31 mouse cellular contexts compared by ENCODE assay signal in the genomic region with DNA sequence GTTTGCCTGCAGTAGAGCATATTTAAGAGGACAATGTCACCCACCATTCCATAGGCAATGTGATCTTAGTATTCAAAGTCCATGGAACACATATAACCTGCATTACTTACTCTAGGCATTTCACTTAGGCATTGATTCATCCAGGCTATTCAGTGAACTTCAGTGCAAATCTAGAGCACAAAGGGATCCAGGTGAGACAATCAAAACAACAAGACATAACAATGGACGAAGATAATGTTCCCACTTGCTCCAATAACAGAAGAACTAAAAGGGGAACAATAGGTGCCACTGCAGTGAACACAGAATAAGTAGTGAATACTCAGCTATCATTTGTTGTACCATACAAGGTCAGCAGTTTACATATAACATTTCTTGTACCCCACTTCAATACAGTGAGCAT.
"Had no signal": no experiment of that assay in that cellular context is flagged by ENCODE, and none has a peak within 500 bp of the region (broad histone marks: within the 10 kb centered on the region; RNA-seq: fewer than 3 reads in every experiment).

No protein-coding gene starts in this region.

- H3K36me3 ChIP-seq: limb, embryonic 10.5 days; limb, embryonic 12.5 days; limb, embryonic 13.5 days; limb, embryonic 15.5 days; liver, embryonic 12.5 days; liver, embryonic 13.5 days; liver, embryonic 15.5 days; lung, embryonic 15.5 days; midbrain, embryonic 10.5 days; midbrain, embryonic 12.5 days; midbrain, embryonic 13.5 days; midbrain, embryonic 15.5 days; neural tube, embryonic 12.5 days had no signal

- H3K4me3 ChIP-seq: limb, embryonic 10.5 days; limb, embryonic 12.5 days; limb, embryonic 13.5 days; limb, embryonic 15.5 days; liver, embryonic 12.5 days; liver, embryonic 13.5 days; liver, embryonic 15.5 days; lung, embryonic 15.5 days; megakaryocyte, embryonic 14.5 days; midbrain, embryonic 10.5 days; midbrain, embryonic 12.5 days; midbrain, embryonic 13.5 days; midbrain, embryonic 15.5 days; myocyte; neural tube, embryonic 12.5 days had no signal

- H3K27ac ChIP-seq: limb, embryonic 10.5 days; limb, embryonic 12.5 days; limb, embryonic 13.5 days; limb, embryonic 15.5 days; liver, embryonic 12.5 days; liver, embryonic 13.5 days; liver, embryonic 14.5 days; liver, embryonic 15.5 days; lung, embryonic 15.5 days; macrophage; midbrain, embryonic 10.5 days; midbrain, embryonic 12.5 days; midbrain, embryonic 13.5 days; midbrain, embryonic 15.5 days; neural tube, embryonic 12.5 days had no signal

- H3K4me1 ChIP-seq: limb, embryonic 10.5 days; limb, embryonic 12.5 days; limb, embryonic 13.5 days; limb, embryonic 15.5 days; liver, embryonic 12.5 days; liver, embryonic 13.5 days; liver, embryonic 15.5 days; lung, embryonic 15.5 days; megakaryocyte, embryonic 14.5 days; midbrain, embryonic 10.5 days; midbrain, embryonic 12.5 days; midbrain, embryonic 13.5 days; midbrain, embryonic 15.5 days; neural tube, embryonic 12.5 days had no signal

- H3K9me3 ChIP-seq: limb, embryonic 10.5 days; limb, embryonic 12.5 days; limb, embryonic 13.5 days; limb, embryonic 15.5 days; liver, embryonic 12.5 days; liver, embryonic 13.5 days; liver, embryonic 15.5 days; lung, embryonic 15.5 days; midbrain, embryonic 10.5 days; midbrain, embryonic 12.5 days; midbrain, embryonic 13.5 days; midbrain, embryonic 15.5 days; neural tube, embryonic 12.5 days had no signal

- DNase-seq: left cerebral cortex, postnatal 4 days; liver; liver, embryonic 13.5 days; liver, postnatal 0 days; lung, adult 18-20 months; lung, adult 2 months; lung, embryonic 14.5 days; lung, postnatal 10 days; lung, postnatal 14 days; lung, postnatal 36 days; lung, postnatal 4 days; midbrain, embryonic 14.5 days had no signal

- H3K4me2 ChIP-seq: limb, embryonic 12.5 days; limb, embryonic 13.5 days; limb, embryonic 15.5 days; liver, embryonic 12.5 days; liver, embryonic 13.5 days; liver, embryonic 15.5 days; lung, embryonic 14.5 days; lung, embryonic 15.5 days; midbrain, embryonic 11.5 days; midbrain, embryonic 12.5 days; midbrain, embryonic 13.5 days; midbrain, embryonic 15.5 days; neural tube, embryonic 12.5 days had no signal

- H3K27me3 ChIP-seq: limb, embryonic 12.5 days; limb, embryonic 13.5 days; limb, embryonic 15.5 days; liver, embryonic 12.5 days; liver, embryonic 13.5 days; liver, embryonic 15.5 days; lung, embryonic 15.5 days; megakaryocyte, embryonic 14.5 days; midbrain, embryonic 15.5 days; neural tube, embryonic 12.5 days had no signal

- H3K9ac ChIP-seq: limb, embryonic 12.5 days; limb, embryonic 13.5 days; limb, embryonic 15.5 days; liver, embryonic 12.5 days; liver, embryonic 13.5 days; liver, embryonic 14.5 days; liver, embryonic 15.5 days; liver, postnatal 0 days; lung, embryonic 14.5 days; lung, embryonic 15.5 days; midbrain, embryonic 12.5 days; midbrain, embryonic 13.5 days; midbrain, embryonic 15.5 days; neural tube, embryonic 12.5 days had no signal

- ATAC-seq: liver, embryonic 12.5 days; liver, postnatal 0 days; lung, postnatal 0 days; midbrain, embryonic 13.5 days; midbrain, embryonic 15.5 days; midbrain, embryonic 16.5 days had no signal
